Mouse (Mus musculus): ENCODE results near the gene Tecta. TPM values are rescaled to one million over a fixed set of nuclear protein-coding genes. Genes with fewer than 3 reads are reported as not detected.

Tecta gene
- polyA plus RNA-seq, 1 experiment from 2014 or later: 0.20 TPM

- no peaks in the 10 kb centered on the region for H3K9me3 ChIP-seq (ENCODE audit: control insufficient read depth, low read length)
- H3K27ac ChIP-seq (ENCODE audit: low read length): no peak overlapping the region
- no peak overlapping the region for H3K9ac ChIP-seq (ENCODE audit: low read depth, low read length)
- WGBS: 71% methylated on average over 6 of the region's 6 CpGs
- no peaks in the 10 kb centered on the region for H3K27me3 ChIP-seq (replicated peaks; ENCODE audit: control insufficient read depth, insufficient read depth, low read length)
- no peak overlapping the region for H3K4me3 ChIP-seq (ENCODE audit: low read length)
- no peak overlapping the region for H3K4me2 ChIP-seq (ENCODE audit: low read depth, low read length)
- no peaks in the 10 kb centered on the region for H3K36me3 ChIP-seq (ENCODE audit: control insufficient read depth, insufficient read depth, low read length)
- H3K4me1 ChIP-seq (ENCODE audit: control insufficient read depth, insufficient read depth, low read length): no peaks in the 10 kb centered on the region
- no peak for ATAC-seq
Measured at GRCm38 (mm10) chr9:42371670-42372368, 27.9 kb downstream of the Tecta start.

GRCm38 (mm10) chr9:42357585-42357984 is 42.1 kb downstream of the Tecta start:
- Histone ChIP-seq H3K4me2 (ENCODE audit: low read depth, low read length) (no peak overlapping the region), H3K27ac (ENCODE audit: low read length) (no peak overlapping the region), H3K36me3 (ENCODE audit: control insufficient read depth, insufficient read depth, low read length) (no peaks in the 10 kb centered on the region), H3K27me3 (replicated peaks; ENCODE audit: control insufficient read depth, insufficient read depth, low read length) (no peaks in the 10 kb centered on the region), H3K9ac (ENCODE audit: low read depth, low read length) (no peak overlapping the region), H3K4me3 (ENCODE audit: low read length) (no peak overlapping the region), H3K4me1 (ENCODE audit: control insufficient read depth, insufficient read depth, low read length) (no peaks in the 10 kb centered on the region), H3K9me3 (ENCODE audit: control insufficient read depth, low read length) (no peaks in the 10 kb centered on the region)
- no peak for ATAC-seq
- 86% methylated on average over 4 of the region's 4 CpGs for WGBS

- H3K4me3 ChIP-seq (ENCODE audit: low read length): no peak overlapping the region
- no peak overlapping the region for H3K4me2 ChIP-seq (ENCODE audit: low read depth, low read length)
- H3K27me3 ChIP-seq (replicated peaks; ENCODE audit: control insufficient read depth, insufficient read depth, low read length): no peaks in the 10 kb centered on the region
- 48% methylated on average over 1 of the region's 1 CpGs for WGBS
- H3K9ac ChIP-seq (ENCODE audit: low read depth, low read length): no peak overlapping the region
- H3K4me1 ChIP-seq (ENCODE audit: control insufficient read depth, insufficient read depth, low read length): no peaks in the 10 kb centered on the region
- no peaks in the 10 kb centered on the region for H3K36me3 ChIP-seq (ENCODE audit: control insufficient read depth, insufficient read depth, low read length)
- H3K9me3 ChIP-seq (ENCODE audit: control insufficient read depth, low read length): no peaks in the 10 kb centered on the region
- no peak overlapping the region for H3K27ac ChIP-seq (ENCODE audit: low read length)
- ATAC-seq: no peak
Measured at GRCm38 (mm10) chr9:42354871-42355270, 44.9 kb downstream of the Tecta start.

- H3K27me3 ChIP-seq (replicated peaks; ENCODE audit: control insufficient read depth, insufficient read depth, low read length): no peaks in the 10 kb centered on the region
- ATAC-seq: no peak
- WGBS: 30% methylated on average over 7 of the region's 7 CpGs
Measured at GRCm38 (mm10) chr9:42349791-42350190, 49.9 kb downstream of the Tecta start.

GRCm38 (mm10) chr9:42346297-42346696 is 53.4 kb downstream of the Tecta start:
- Histone ChIP-seq H3K27ac (ENCODE audit: low read length) (no peak overlapping the region), H3K4me1 (ENCODE audit: control insufficient read depth, insufficient read depth, low read length) (no peaks in the 10 kb centered on the region), H3K4me3 (ENCODE audit: low read length) (no peak overlapping the region), H3K27me3 (replicated peaks; ENCODE audit: control insufficient read depth, insufficient read depth, low read length) (no peaks in the 10 kb centered on the region), H3K9me3 (ENCODE audit: control insufficient read depth, low read length) (no peaks in the 10 kb centered on the region), H3K9ac (ENCODE audit: low read depth, low read length) (no peak overlapping the region), H3K4me2 (ENCODE audit: low read depth, low read length) (no peak overlapping the region), H3K36me3 (ENCODE audit: control insufficient read depth, insufficient read depth, low read length) (no peaks in the 10 kb centered on the region)
- ATAC-seq: no peak

More at GRCm38 (mm10) chr9:42349791-42350190, 49.9 kb downstream of the Tecta start:
- no peak overlapping the region for H3K9ac ChIP-seq (ENCODE audit: low read depth, low read length)
- H3K36me3 ChIP-seq (ENCODE audit: control insufficient read depth, insufficient read depth, low read length): no peaks in the 10 kb centered on the region
- H3K4me2 ChIP-seq (ENCODE audit: low read depth, low read length): no peak overlapping the region
- no peak overlapping the region for H3K4me3 ChIP-seq (ENCODE audit: low read length)
- no peaks in the 10 kb centered on the region for H3K9me3 ChIP-seq (ENCODE audit: control insufficient read depth, low read length)
- H3K4me1 ChIP-seq (ENCODE audit: control insufficient read depth, insufficient read depth, low read length): no peaks in the 10 kb centered on the region
- H3K27ac ChIP-seq (ENCODE audit: low read length): no peak overlapping the region

- Histone ChIP-seq H3K4me2 (ENCODE audit: low read depth, low read length) (no peak overlapping the region), H3K27ac (ENCODE audit: low read length) (no peak overlapping the region), H3K4me3 (ENCODE audit: low read length) (no peak overlapping the region), H3K9me3 (ENCODE audit: control insufficient read depth, low read length) (no peaks in the 10 kb centered on the region), H3K4me1 (ENCODE audit: control insufficient read depth, insufficient read depth, low read length) (no peaks in the 10 kb centered on the region), H3K9ac (ENCODE audit: low read depth, low read length) (no peak overlapping the region), H3K27me3 (replicated peaks; ENCODE audit: control insufficient read depth, insufficient read depth, low read length) (no peaks in the 10 kb centered on the region), H3K36me3 (ENCODE audit: control insufficient read depth, insufficient read depth, low read length) (no peaks in the 10 kb centered on the region)
- ATAC-seq: no peak
- 52% methylated on average over 4 of the region's 4 CpGs for WGBS
Measured at GRCm38 (mm10) chr9:42339151-42339550, 60.6 kb downstream of the Tecta start.

- no peak for ATAC-seq
Measured at GRCm38 (mm10) chr9:42337026-42337425, 62.7 kb downstream of the Tecta start.

GRCm38 (mm10) chr9:42336575-42336974 is 63.2 kb downstream of the Tecta start:
- ATAC-seq: no peak
- H3K27me3 ChIP-seq (replicated peaks; ENCODE audit: control insufficient read depth, insufficient read depth, low read length): no peaks in the 10 kb centered on the region; the same call in 1 of the 2 replicates
- no peaks in the 10 kb centered on the region for H3K36me3 ChIP-seq (ENCODE audit: control insufficient read depth, insufficient read depth, low read length)
- H3K4me1 ChIP-seq (ENCODE audit: control insufficient read depth, insufficient read depth, low read length): no peaks in the 10 kb centered on the region
- H3K27ac ChIP-seq (ENCODE audit: low read length): no peak overlapping the region
- no peak overlapping the region for H3K9ac ChIP-seq (ENCODE audit: low read depth, low read length)
- WGBS: 79% methylated on average over 1 of the region's 1 CpGs
- H3K4me3 ChIP-seq (ENCODE audit: low read length): no peak overlapping the region
- H3K9me3 ChIP-seq (ENCODE audit: control insufficient read depth, low read length): no peaks in the 10 kb centered on the region
- no peak overlapping the region for H3K4me2 ChIP-seq (ENCODE audit: low read depth, low read length)

More at GRCm38 (mm10) chr9:42337026-42337425, 62.7 kb downstream of the Tecta start:
- H3K4me3 ChIP-seq (ENCODE audit: low read length): no peak overlapping the region
- H3K4me2 ChIP-seq (ENCODE audit: low read depth, low read length): no peak overlapping the region
- no peaks in the 10 kb centered on the region; the same call in 1 of the 2 replicates for H3K27me3 ChIP-seq (replicated peaks; ENCODE audit: control insufficient read depth, insufficient read depth, low read length)
- no peak overlapping the region for H3K9ac ChIP-seq (ENCODE audit: low read depth, low read length)
- H3K9me3 ChIP-seq (ENCODE audit: control insufficient read depth, low read length): no peaks in the 10 kb centered on the region
- no peaks in the 10 kb centered on the region for H3K4me1 ChIP-seq (ENCODE audit: control insufficient read depth, insufficient read depth, low read length)
- WGBS: 83% methylated on average over 13 of the region's 13 CpGs
- no peaks in the 10 kb centered on the region for H3K36me3 ChIP-seq (ENCODE audit: control insufficient read depth, insufficient read depth, low read length)
- H3K27ac ChIP-seq (ENCODE audit: low read length): no peak overlapping the region

- no peak overlapping the region for H3K27ac ChIP-seq (ENCODE audit: low read length)
Measured at GRCm38 (mm10) chr9:42334885-42335284, 64.8 kb downstream of the Tecta start.

GRCm38 (mm10) chr9:42332692-42333091 is 67.0 kb downstream of the Tecta start:
- Histone ChIP-seq H3K4me2 (ENCODE audit: low read depth, low read length) (no peak overlapping the region), H3K4me3 (ENCODE audit: low read length) (no peak overlapping the region), H3K27ac (ENCODE audit: low read length) (no peak overlapping the region), H3K27me3 (replicated peaks; ENCODE audit: control insufficient read depth, insufficient read depth, low read length) (no peaks in the 10 kb centered on the region; the same call in 1 of the 2 replicates), H3K9ac (ENCODE audit: low read depth, low read length) (no peak overlapping the region), H3K9me3 (ENCODE audit: control insufficient read depth, low read length) (no peaks in the 10 kb centered on the region), H3K4me1 (ENCODE audit: control insufficient read depth, insufficient read depth, low read length) (no peaks in the 10 kb centered on the region), H3K36me3 (ENCODE audit: control insufficient read depth, insufficient read depth, low read length) (no peaks in the 10 kb centered on the region)
- 64% methylated on average over 12 of the region's 12 CpGs for WGBS
- ATAC-seq: no peak

More at GRCm38 (mm10) chr9:42334885-42335284, 64.8 kb downstream of the Tecta start:
- no peak for ATAC-seq
- H3K4me1 ChIP-seq (ENCODE audit: control insufficient read depth, insufficient read depth, low read length): no peaks in the 10 kb centered on the region
- H3K27me3 ChIP-seq (replicated peaks; ENCODE audit: control insufficient read depth, insufficient read depth, low read length): no peaks in the 10 kb centered on the region; the same call in 1 of the 2 replicates
- H3K36me3 ChIP-seq (ENCODE audit: control insufficient read depth, insufficient read depth, low read length): no peaks in the 10 kb centered on the region
- no peak overlapping the region for H3K9ac ChIP-seq (ENCODE audit: low read depth, low read length)
- H3K4me2 ChIP-seq (ENCODE audit: low read depth, low read length): no peak overlapping the region
- H3K9me3 ChIP-seq (ENCODE audit: control insufficient read depth, low read length): no peaks in the 10 kb centered on the region
- H3K4me3 ChIP-seq (ENCODE audit: low read length): no peak overlapping the region
- WGBS: 79% methylated on average over 3 of the region's 3 CpGs

Measured in intestine, embryonic 16.5 days (tissue).